Mouse (Mus musculus): Measurements from ENCODE around the gene Pi4kb.
A peak's percentile ranks its signal among the peaks of the same experiment; 100 is the strongest.

The Pi4kb gene

GRCm38 (mm10) chr3:94958295-94958694, 16.2 kb upstream of the Pi4kb start:
- DNase-seq, result no peak

- no peak for DNase-seq
Measured at GRCm38 (mm10) chr3:94959871-94960270, 14.7 kb upstream of the Pi4kb start.

GRCm38 (mm10) chr3:94960322-94960721, 14.2 kb upstream of the Pi4kb start:
- DNase-seq, result no peak

- DNase-seq, result no peak
Measured at GRCm38 (mm10) chr3:94964989-94965388, 9.5 kb upstream of the Pi4kb start.

- DNase-seq, result no peak
Measured at GRCm38 (mm10) chr3:94965878-94966277, 8.7 kb upstream of the Pi4kb start.

GRCm38 (mm10) chr3:94972552-94972951, 2.0 kb upstream of the Pi4kb start:
- no peak for DNase-seq

GRCm38 (mm10) chr3:94973620-94974019, 911 bp upstream of the Pi4kb start:
- no peak for DNase-seq

GRCm38 (mm10) chr3:94974026-94974527, 454 bp upstream of the Pi4kb start:
- no peak for DNase-seq

GRCm38 (mm10) chr3:94984312-94984711, 9.8 kb downstream of the Pi4kb start:
- DNase-seq, result no peak

- no peak for DNase-seq
Measured at GRCm38 (mm10) chr3:94985513-94985912, 11.0 kb downstream of the Pi4kb start.

- peak; percentile 37 for DNase-seq
Measured at GRCm38 (mm10) chr3:94987578-94987977, 13.0 kb downstream of the Pi4kb start.

GRCm38 (mm10) chr3:94989159-94989761, 14.7 kb downstream of the Pi4kb start:
- no peak for DNase-seq

- DNase-seq, result peak; percentile 86
Measured at GRCm38 (mm10) chr3:94996946-94997345, 22.4 kb downstream of the Pi4kb start.

GRCm38 (mm10) chr3:95002569-95002968, 28.0 kb downstream of the Pi4kb start:
- no peak for DNase-seq

GRCm38 (mm10) chr3:95003273-95003672, 28.7 kb downstream of the Pi4kb start:
- no peak for DNase-seq

GRCm38 (mm10) chr3:95005651-95006050, 31.1 kb downstream of the Pi4kb start:
- DNase-seq, result no peak

GRCm38 (mm10) chr3:95007706-95008105, 33.2 kb downstream of the Pi4kb start:
- no peak for DNase-seq

GRCm38 (mm10) chr3:95010396-95010795, 35.9 kb downstream of the Pi4kb start:
- no peak for DNase-seq

- no peak for DNase-seq
Measured at GRCm38 (mm10) chr3:95012982-95013381, 38.5 kb downstream of the Pi4kb start.

- DNase-seq, result peak; percentile 29
Measured at GRCm38 (mm10) chr3:95013699-95014427, 39.3 kb downstream of the Pi4kb start.

GRCm38 (mm10) chr3:95014428-95015151, 40.1 kb downstream of the Pi4kb start:
- DNase-seq, result peak; percentile 51

- DNase-seq, result peak; percentile 100
Measured at GRCm38 (mm10) chr3:95015337-95015872, 40.9 kb downstream of the Pi4kb start, which contains the start of gene Zfp687. Zfp687 (minus strand) TSS chr3:95015448.

- DNase-seq, result peak; percentile 99
Measured at GRCm38 (mm10) chr3:95015891-95016531, 41.5 kb downstream of the Pi4kb start.
